Mouse (Mus musculus): ENCODE measurements at regions not wholly inside any gene's neighbourhood (a gene's known extent, or its start where the extent isn't known, plus 50 kb on each side); places are given as distances from the start of the nearest gene placed in this dataset.
"Not testable (repeated sequence)": the region's sequence is repeated elsewhere in the genome, so short reads cannot be mapped to it uniquely, and the experiment has no call there.

DNA sequence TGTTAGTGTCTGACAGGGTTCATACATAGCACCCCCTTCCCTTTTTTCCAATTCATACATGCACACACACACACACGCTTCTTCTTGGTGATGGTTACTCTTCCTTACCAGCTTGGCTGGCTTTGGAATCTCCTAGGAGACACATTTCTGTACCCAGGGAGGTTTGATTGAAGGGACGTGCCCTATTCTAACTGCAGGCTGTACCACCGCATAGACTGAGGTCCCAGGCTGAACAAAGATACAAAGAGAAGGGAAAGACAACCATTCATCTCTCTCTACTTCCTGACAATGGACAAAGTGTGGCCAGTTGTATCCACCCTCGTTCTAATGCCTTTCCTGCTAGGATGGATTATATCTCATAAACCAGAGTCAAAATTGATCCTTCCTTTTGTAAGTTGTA is 100.0 kb downstream of the Raet1d start:
- DNase-seq (ENCODE audit: low spot score), result not testable (repeated sequence)

DNA sequence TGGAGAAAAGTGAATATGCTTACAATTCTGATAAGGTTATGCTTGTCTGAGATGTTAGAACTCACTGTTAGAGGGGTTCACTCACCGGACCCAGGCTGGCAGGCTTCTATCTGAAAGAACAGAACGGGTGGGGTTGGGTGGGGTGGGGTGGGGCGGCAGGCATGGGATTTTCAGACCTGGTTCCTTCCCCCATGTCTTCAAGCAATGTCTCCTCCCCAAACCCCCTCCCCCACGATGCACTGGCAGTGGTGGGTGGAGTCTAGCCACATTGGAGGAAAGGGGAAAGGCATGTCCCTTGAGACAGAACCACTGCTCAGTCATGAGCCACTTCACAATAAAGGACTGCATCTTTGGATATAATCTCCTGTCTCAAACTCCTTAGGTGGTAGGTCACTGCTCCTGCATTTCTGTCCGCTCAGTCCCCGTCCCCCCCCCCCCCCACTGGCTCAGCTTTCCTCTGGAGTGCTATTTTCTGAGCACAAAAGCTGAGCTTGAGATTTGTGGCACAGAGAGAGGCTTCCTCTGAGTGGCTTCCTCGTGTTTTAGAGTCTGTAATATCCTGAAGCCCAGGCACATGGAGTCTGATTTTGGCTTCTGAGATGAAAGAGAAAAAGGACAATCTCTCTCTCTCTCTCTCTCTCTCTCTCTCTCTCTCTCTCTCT is 100.6 kb downstream of the Raet1d start:
- DNase-seq (ENCODE audit: low spot score), result not testable (repeated sequence)

DNA sequence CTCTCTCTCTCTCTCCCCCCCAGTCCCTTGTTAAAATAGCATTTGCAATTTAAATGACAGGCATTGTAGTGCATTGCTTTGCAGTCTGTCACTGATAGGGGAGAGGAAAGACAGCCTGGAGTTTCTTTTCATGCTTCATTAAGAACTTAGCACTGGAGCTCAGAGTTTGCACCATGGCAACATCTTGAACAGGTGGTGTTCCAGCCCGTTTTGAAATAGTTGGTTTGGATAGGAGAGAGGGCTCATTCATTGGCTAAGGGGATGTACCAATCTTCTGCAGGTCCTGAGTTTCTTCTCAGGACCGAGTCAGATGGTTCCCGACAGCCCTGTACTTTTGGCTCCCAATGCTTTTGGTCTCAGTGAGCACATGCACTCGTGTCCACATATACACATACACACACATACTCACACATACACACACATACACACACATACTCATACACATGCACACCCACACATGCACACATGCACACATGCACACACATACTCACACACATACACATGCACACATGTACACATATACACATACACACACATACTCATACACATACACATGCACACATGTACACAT is 101.2 kb downstream of the Raet1d start:
- not testable (repeated sequence) for DNase-seq (ENCODE audit: low spot score)

DNA sequence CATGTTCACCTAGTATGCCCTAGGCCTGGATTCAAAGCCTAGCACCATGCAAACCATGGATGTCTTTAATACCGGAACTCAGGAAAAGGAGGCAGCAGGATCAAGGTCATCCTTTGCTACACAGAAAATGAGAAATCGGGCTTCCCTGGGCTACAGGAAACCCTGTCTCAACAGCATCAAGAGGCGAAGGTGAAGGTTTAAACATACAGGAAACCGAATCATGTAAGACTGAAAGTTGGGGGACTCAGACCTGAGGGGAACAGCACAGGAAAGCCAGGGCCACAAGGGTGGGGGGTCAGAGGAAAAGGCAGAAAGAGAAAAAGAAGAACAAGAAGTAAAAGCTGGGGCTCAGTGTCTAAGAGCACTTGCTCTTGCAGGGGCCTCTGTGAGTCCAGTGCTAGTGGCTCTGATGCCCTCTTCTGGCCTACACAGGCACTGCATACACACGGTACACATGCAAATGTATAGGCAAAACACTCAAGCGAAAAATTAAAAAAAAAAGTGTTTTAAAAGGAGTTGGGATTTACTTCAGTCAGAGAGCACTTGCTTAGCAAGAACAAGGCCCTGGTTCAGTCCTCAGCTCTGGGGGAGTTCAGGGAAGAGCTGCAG is 111.5 kb downstream of the Raet1d start:
- DNase-seq (ENCODE audit: low spot score), result not testable (repeated sequence)

DNA sequence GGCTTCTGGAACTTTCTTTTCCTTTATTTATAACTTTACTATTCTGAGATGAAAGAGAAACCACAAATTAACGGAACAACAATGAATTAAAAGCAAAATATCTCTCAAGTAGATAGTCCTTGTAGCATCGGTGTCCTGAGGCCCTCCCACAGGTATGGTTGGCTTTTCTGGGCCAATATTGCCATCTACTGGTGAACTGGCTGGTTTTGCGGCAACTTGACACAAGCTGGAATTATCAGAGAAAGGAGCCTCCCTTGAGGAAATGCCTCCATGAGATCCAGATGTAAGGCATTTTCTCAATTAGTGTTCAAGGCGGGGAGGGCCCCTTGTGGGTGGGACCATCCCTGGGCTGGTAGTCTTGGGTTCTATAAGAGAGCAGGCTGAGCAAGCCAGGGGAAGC is 119.5 kb downstream of the Raet1d start:
- DNase-seq (ENCODE audit: low spot score), result peak; percentile 68

DNA sequence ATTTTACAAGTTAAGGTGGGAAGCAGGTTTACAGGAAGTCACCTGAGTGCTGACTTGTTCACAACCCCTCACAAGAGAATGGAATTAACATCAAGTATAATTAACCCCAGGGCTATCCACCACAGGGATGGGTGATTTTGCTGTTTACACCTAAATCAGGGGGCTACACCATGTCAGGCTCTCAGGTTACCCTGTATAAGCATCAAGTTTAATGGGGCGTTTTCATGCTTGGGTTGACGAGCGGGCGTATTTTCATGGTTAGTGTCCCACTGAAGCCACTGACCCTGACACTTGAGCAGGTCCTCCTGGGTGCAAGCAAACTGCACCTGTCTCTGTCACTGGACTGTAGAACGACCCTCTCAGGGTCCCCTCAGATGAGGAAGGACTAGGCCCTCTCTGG is 126.7 kb downstream of the Raet1d start:
- DNase-seq (ENCODE audit: low spot score), result not testable (repeated sequence)

DNA sequence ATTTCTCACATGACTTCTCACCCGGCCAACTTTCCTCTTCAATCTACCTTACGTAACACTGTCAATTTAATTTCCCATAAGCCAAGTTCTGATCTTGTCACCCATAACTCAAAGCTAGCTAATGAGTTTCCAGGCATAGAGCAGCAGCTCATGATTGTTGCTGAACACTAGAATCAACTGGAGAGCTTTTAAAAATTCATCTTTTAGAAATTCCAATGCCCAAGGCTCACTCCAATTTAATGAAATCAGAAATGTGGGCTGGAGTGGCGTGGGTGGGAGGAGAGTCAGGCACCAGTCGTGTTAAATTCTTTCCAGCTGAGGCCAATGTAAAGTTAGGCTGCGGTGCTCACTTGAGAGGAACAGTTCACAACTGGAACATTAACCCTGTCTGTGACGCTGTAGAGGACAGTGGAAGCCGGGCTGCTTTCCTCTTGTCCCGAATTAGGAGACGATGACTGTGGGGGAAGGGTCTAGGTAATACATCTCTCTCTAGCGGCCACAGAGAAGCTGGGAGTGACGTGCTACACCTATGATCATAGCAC is 131.5 kb downstream of the Raet1d start:
- DNase-seq (ENCODE audit: low spot score), result not testable (repeated sequence)

DNA sequence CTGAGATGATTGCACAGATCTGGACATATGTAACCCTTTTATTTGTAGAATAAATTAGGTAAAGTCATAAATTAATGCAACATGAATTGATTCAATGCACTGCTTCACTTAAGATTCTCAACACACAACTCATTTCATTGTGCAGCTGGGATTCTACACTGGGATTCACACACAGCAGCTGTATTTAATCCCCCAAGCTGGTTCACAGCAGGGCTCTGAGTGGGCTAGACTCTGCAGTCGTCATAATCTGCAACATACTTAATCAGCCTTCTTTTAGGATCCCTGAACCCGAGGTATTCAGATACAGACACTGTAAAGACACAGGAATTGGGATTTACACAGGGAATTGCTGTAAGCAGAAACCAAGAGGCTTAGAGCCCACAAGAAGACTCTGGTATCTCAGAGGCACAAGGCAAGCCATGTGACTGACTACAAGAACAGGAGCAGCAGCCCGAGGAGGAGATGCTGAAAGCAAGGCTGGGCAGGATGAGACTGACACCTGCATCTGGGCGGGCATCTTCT is 135.7 kb downstream of the Raet1d start:
- DNase-seq (ENCODE audit: low spot score), result no peak
